In genomic region chr8:104640831-104641370, GRCm38 (mm10) we compare ENCODE assay signal across 8 mouse cellular contexts. TPM values are rescaled to one million over a fixed set of nuclear protein-coding genes. Genes with fewer than 3 reads are reported as not detected.
A peak's percentile ranks its signal among the peaks of the same experiment; 100 is the strongest.
DNase-seq lines count a peak whose midpoint lies in the region; ATAC-seq and TF ChIP-seq lines count a peak whose summit lies in the region.

No protein-coding gene starts in this region.

- H3K4me3 ChIP-seq in heart, adult 2 months: peak overlapping the region; percentile 97
- peak overlapping the region; percentile 84 to 91 (median 85) for H3K4me3 ChIP-seq in CH12.LX (replicated peaks in 1 of 3; ENCODE audit: low read depth in 2 of 3, low read length in 2 of 3, poor library complexity in 1 of 3)
- peak overlapping the region; percentile 87 for H3K4me3 ChIP-seq in forebrain, embryonic 11.5 days (ENCODE audit: low read depth, low read length)
- H3K4me3 ChIP-seq in limb, embryonic 12.5 days (replicated peaks): peak overlapping the region; percentile 82
- peak overlapping the region; percentile 78 for H3K4me3 ChIP-seq in stomach, embryonic 15.5 days (replicated peaks)

- H3K36me3 ChIP-seq in heart, adult 2 months (ENCODE audit: control insufficient read depth, insufficient read depth, low read length): no peaks in the 10 kb centered on the region
- H3K36me3 ChIP-seq in CH12.LX (replicated peaks in 1 of 2; ENCODE audit: control insufficient read depth in 1 of 2, insufficient read depth in 1 of 2, low read length in 1 of 2): peaks cover 11 to 41% of the 10 kb centered on the region in 2 experiments
- no peaks in the 10 kb centered on the region; the same call in 1 of the 2 replicates for H3K36me3 ChIP-seq in forebrain, embryonic 11.5 days (ENCODE audit: control insufficient read depth, insufficient read depth, low read length)
- H3K36me3 ChIP-seq in limb, embryonic 12.5 days: peaks cover 26% of the 10 kb centered on the region
- H3K36me3 ChIP-seq in stomach, embryonic 15.5 days: 0 out of 2 replicates have a peak, but pooled peaks cover 2% of the 10 kb centered on the region

- H3K27me3 ChIP-seq in heart, adult 2 months (ENCODE audit: control insufficient read depth, insufficient read depth, low read length): no peaks in the 10 kb centered on the region
- H3K27me3 ChIP-seq in CH12.LX (replicated peaks): no peaks in the 10 kb centered on the region
- H3K27me3 ChIP-seq in forebrain, embryonic 11.5 days (ENCODE audit: control insufficient read depth, insufficient read depth, low read length): no peaks in the 10 kb centered on the region
- H3K27me3 ChIP-seq in limb, embryonic 12.5 days: no peaks in the 10 kb centered on the region
- H3K27me3 ChIP-seq in stomach, embryonic 15.5 days (replicated peaks): no peaks in the 10 kb centered on the region

- H3K27ac ChIP-seq in heart, adult 2 months: peak overlapping the region; percentile 97
- H3K27ac ChIP-seq in CH12.LX (ENCODE audit: insufficient read depth, low read depth): no peak overlapping the region
- H3K27ac ChIP-seq in forebrain, embryonic 11.5 days (ENCODE audit: low read depth, low read length): no peak overlapping the region
- no peak overlapping the region for H3K27ac ChIP-seq in limb, embryonic 12.5 days
- H3K27ac ChIP-seq in stomach, embryonic 15.5 days: no peak overlapping the region

- in situ Hi-C loops in CH12.LX (cut with MboI; ENCODE audit: low pct_ligation_motif_present, low pct_unique_long_range_greater_than_20kb, low sequenced_read_pairs): loop anchor here (5.0 kb wide), 1 partner anchor 34 kb away; no protein-coding TSS in a partner anchor

- TF ChIP-seq RAD21 in CH12.LX (IDR thresholded peaks at IDR 0.05; ENCODE audit: low read depth, low read length): no peak

- H3K9ac ChIP-seq in heart, adult 2 months (ENCODE audit: low read depth, low read length): peak overlapping the region; percentile 83
- H3K9ac ChIP-seq in CH12.LX (ENCODE audit: insufficient read depth, low read depth): peak overlapping the region; percentile 92
- peak overlapping the region; percentile 80 for H3K9ac ChIP-seq in forebrain, embryonic 11.5 days (ENCODE audit: low read length)
- H3K9ac ChIP-seq in limb, embryonic 12.5 days (replicated peaks): peak overlapping the region; percentile 78
- peak overlapping the region; percentile 68 for H3K9ac ChIP-seq in stomach, embryonic 15.5 days

- DNase-seq in heart, adult 2 months: no peak
- DNase-seq in heart, postnatal 36 days: no peak
- DNase-seq in CH12.LX (ENCODE audit: extremely low read depth): no peak
- no peak for DNase-seq in forebrain, embryonic 11.5 days (ENCODE audit: low spot score)
- DNase-seq in frontal cortex, adult 2 months (ENCODE audit: extremely low spot score in 1 of 2, low spot score in 1 of 2): no peak
- no peak for DNase-seq in frontal cortex, postnatal 36 days (ENCODE audit: low spot score in 2 of 2)

- H3K4me2 ChIP-seq in CH12.LX (ENCODE audit: insufficient read depth, low read depth, poor library complexity, severe bottlenecking): peak overlapping the region; percentile 30
- H3K4me2 ChIP-seq in forebrain, embryonic 11.5 days (ENCODE audit: low read depth, low read length, severe bottlenecking): peak overlapping the region; percentile 64
- H3K4me2 ChIP-seq in limb, embryonic 12.5 days: peak overlapping the region; percentile 93
- peak overlapping the region; percentile 83 for H3K4me2 ChIP-seq in stomach, embryonic 15.5 days

- no peak for TF ChIP-seq POLR2A in heart, adult 2 months (IDR thresholded peaks at IDR 0.05; ENCODE audit: insufficient read depth, low read depth, low read length)
- TF ChIP-seq POLR2A in CH12.LX (IDR thresholded peaks at IDR 0.05; ENCODE audit: low read depth, low read length): no peak

- H3K79me2 ChIP-seq in heart, adult 2 months (replicated peaks; ENCODE audit: control insufficient read depth, insufficient read depth, low read length): no peaks in the 10 kb centered on the region
- H3K79me2 ChIP-seq in CH12.LX (replicated peaks; ENCODE audit: control insufficient read depth, extremely low read depth, insufficient read depth, poor library complexity, severe bottlenecking): peaks cover 13% of the 10 kb centered on the region

- no peaks in the 10 kb centered on the region for H3K9me3 ChIP-seq in CH12.LX (replicated peaks; ENCODE audit: low read length)
- H3K9me3 ChIP-seq in forebrain, embryonic 11.5 days (ENCODE audit: control insufficient read depth, low read length): no peaks in the 10 kb centered on the region
- no peaks in the 10 kb centered on the region for H3K9me3 ChIP-seq in limb, embryonic 12.5 days
- no peaks in the 10 kb centered on the region for H3K9me3 ChIP-seq in stomach, embryonic 15.5 days

- peaks cover 8% of the 10 kb centered on the region for H3K4me1 ChIP-seq in heart, adult 2 months (ENCODE audit: control insufficient read depth, insufficient read depth, low read length)
- H3K4me1 ChIP-seq in CH12.LX (ENCODE audit: control insufficient read depth in 1 of 2, insufficient read depth in 2 of 2): peaks cover 10 to 37% of the 10 kb centered on the region in 2 experiments
- peaks cover 12% of the 10 kb centered on the region; the same call in 1 of the 2 replicates for H3K4me1 ChIP-seq in forebrain, embryonic 11.5 days (replicated peaks; ENCODE audit: control insufficient read depth, insufficient read depth, low read length)
- H3K4me1 ChIP-seq in limb, embryonic 12.5 days (replicated peaks): peaks cover 18% of the 10 kb centered on the region
- H3K4me1 ChIP-seq in stomach, embryonic 15.5 days: peaks cover 10% of the 10 kb centered on the region

- WGBS in heart, adult 2 months: 6% methylated on average over 25 of the region's 25 CpGs
- 13% methylated on average over 25 of the region's 25 CpGs for WGBS in forebrain, embryonic 11.5 days
- 11% methylated on average over 25 of the region's 25 CpGs for WGBS in limb, embryonic 12.5 days
- 4% methylated on average over 25 of the region's 25 CpGs for WGBS in stomach, embryonic 15.5 days

- TF ChIP-seq CTCF in heart, adult 2 months (IDR thresholded peaks at IDR 0.05): no peak
- TF ChIP-seq CTCF in CH12.LX (conservative IDR thresholded peaks at IDR 0.05 in 1 of 2, IDR thresholded peaks at IDR 0.05 in 1 of 2; ENCODE audit: low read depth in 2 of 2, low read length in 2 of 2): no peak

- dilution Hi-C loops in CH12.LX (cut with MboI; ENCODE audit: extremely low pct_ligation_motif_present, extremely low pct_unique_long_range_greater_than_20kb, low sequenced_read_pairs): no loop called here

- ATAC-seq in forebrain, embryonic 11.5 days (replicated peaks; ENCODE audit: low FRiP score): no peak
- ATAC-seq in limb, embryonic 12.5 days (ENCODE audit: insufficient number of reproducible peaks, insufficient read depth, low FRiP score, low TSS enrichment, low read depth): no peak
- no peak for ATAC-seq in stomach, embryonic 15.5 days (ENCODE audit: insufficient read depth, low FRiP score, low read depth)

- intact Hi-C loops in heart, adult 2 months (cut with DNase I): loop anchor here (1.0 to 5.0 kb wide), 2 partner anchors 11 to 109 kb away; partner anchors contain the start of genes Car7 and Nae1
- intact Hi-C loops in heart, postnatal 36 days (cut with DNase I): no loop called here

- no peak for TF ChIP-seq EP300 in heart, adult 2 months (IDR thresholded peaks at IDR 0.05; ENCODE audit: insufficient read depth, low read depth, low read length)
- TF ChIP-seq EP300 in CH12.LX (IDR thresholded peaks at IDR 0.05; ENCODE audit: low read length): no peak

RNA-seq across cellular contexts. Expression of gene Ciao2b, which starts 0.9 kb away (rescaled TPM):
- total RNA-seq in heart, adult 2 months (2021): 10 to 100 TPM; 63.9 to 66.9 TPM
- 51.6 and 58.1 TPM in 2 replicates for polyA plus RNA-seq in heart, adult 2 months (2012; rRNA removed)
- 10 to 100 TPM; 61.2 to 67.6 TPM for total RNA-seq in heart, postnatal 36 days (2021)
- total RNA-seq in CH12.LX (2012; rRNA removed): 76.4 and 81.1 TPM in 2 replicates
- 72.2 and 74.4 TPM in 2 replicates for total RNA-seq in CH12.LX (2014; rRNA removed)
- polyA plus RNA-seq in CH12.LX (2012; ENCODE audit: insufficient read length, low read depth): 75.8 and 76.4 TPM in 2 replicates
- 89.2 and 90.0 TPM in 2 replicates for polyA plus RNA-seq in forebrain, embryonic 11.5 days (2014; fragmentation: Nextera tagmentation; extraction: Ambion mirVana)
- 88.6 and 90.2 TPM in 2 replicates for polyA plus RNA-seq in limb, embryonic 12.5 days (2016; fragmentation: Nextera tagmentation; extraction: Ambion mirVana)
- 93.3 and 95.5 TPM in 2 replicates for polyA plus RNA-seq in stomach, embryonic 15.5 days (2015; fragmentation: Nextera tagmentation; extraction: Ambion mirVana)
- 50.2 and 70.7 TPM in 2 replicates for polyA plus RNA-seq in frontal cortex, adult 2 months (2012; rRNA removed)

RNA-seq across cellular contexts. Expression of gene Rrad, which starts 9.8 kb away (rescaled TPM):
- 100 to 1,000 TPM; 123 to 414 TPM for total RNA-seq in heart, adult 2 months (2021)
- polyA plus RNA-seq in heart, adult 2 months (2012; rRNA removed): 205 and 316 TPM in 2 replicates
- 100 to 1,000 TPM; 355 to 387 TPM for total RNA-seq in heart, postnatal 36 days (2021)
- total RNA-seq in CH12.LX (2012; rRNA removed) (30.9 and 31.1 TPM in 2 replicates), CH12.LX (2014; rRNA removed) (29.4 and 31.7 TPM in 2 replicates)
- polyA plus RNA-seq in CH12.LX (2012; ENCODE audit: insufficient read length, low read depth): 32.3 and 33.6 TPM in 2 replicates
- 0.90 and 1.3 TPM in 2 replicates for polyA plus RNA-seq in forebrain, embryonic 11.5 days (2014; fragmentation: Nextera tagmentation; extraction: Ambion mirVana)
- 10.4 and 11.2 TPM in 2 replicates for polyA plus RNA-seq in limb, embryonic 12.5 days (2016; fragmentation: Nextera tagmentation; extraction: Ambion mirVana)
- 6.5 and 7.9 TPM in 2 replicates for polyA plus RNA-seq in stomach, embryonic 15.5 days (2015; fragmentation: Nextera tagmentation; extraction: Ambion mirVana)
- 4.0 and 4.1 TPM in 2 replicates for polyA plus RNA-seq in frontal cortex, adult 2 months (2012; rRNA removed)

RNA-seq across cellular contexts. Expression of gene Cdh16, which starts 16.7 kb away (rescaled TPM):
- 1 to 10 TPM; 3.3 to 4.3 TPM for total RNA-seq in heart, adult 2 months (2021)
- 7.1 and 11.0 TPM in 2 replicates for polyA plus RNA-seq in heart, adult 2 months (2012; rRNA removed)
- total RNA-seq in heart, postnatal 36 days (2021): 1 to 10 TPM; 3.1 TPM
- total RNA-seq in CH12.LX (2012; rRNA removed): not detected in 2 replicates
- total RNA-seq in CH12.LX (2014; rRNA removed): not detected in 2 replicates
- polyA plus RNA-seq in CH12.LX (2012; ENCODE audit: insufficient read length, low read depth): not detected in 2 replicates
- not detected in 2 replicates for polyA plus RNA-seq in forebrain, embryonic 11.5 days (2014; fragmentation: Nextera tagmentation; extraction: Ambion mirVana)
- not detected in 2 replicates for polyA plus RNA-seq in limb, embryonic 12.5 days (2016; fragmentation: Nextera tagmentation; extraction: Ambion mirVana)
- polyA plus RNA-seq in stomach, embryonic 15.5 days (2015; fragmentation: Nextera tagmentation; extraction: Ambion mirVana): 0.92 and 2.7 TPM in 2 replicates
- polyA plus RNA-seq in frontal cortex, adult 2 months (2012; rRNA removed): not detected in 2 replicates

RNA-seq across cellular contexts. Expression of gene Pdp2, which starts 49.6 kb away (rescaled TPM):
- 10 to 100 TPM; 18.4 to 35.8 TPM for total RNA-seq in heart, adult 2 months (2021)
- 10.0 and 18.8 TPM in 2 replicates for polyA plus RNA-seq in heart, adult 2 months (2012; rRNA removed)
- 10 to 100 TPM; 28.1 to 29.8 TPM for total RNA-seq in heart, postnatal 36 days (2021)
- total RNA-seq in CH12.LX (2012; rRNA removed) (8.7 and 11.9 TPM in 2 replicates), CH12.LX (2014; rRNA removed) (6.9 and 7.6 TPM in 2 replicates)
- 8.3 and 9.6 TPM in 2 replicates for polyA plus RNA-seq in CH12.LX (2012; ENCODE audit: insufficient read length, low read depth)
- polyA plus RNA-seq in forebrain, embryonic 11.5 days (2014; fragmentation: Nextera tagmentation; extraction: Ambion mirVana): 16.5 and 18.7 TPM in 2 replicates
- 13.3 and 14.7 TPM in 2 replicates for polyA plus RNA-seq in limb, embryonic 12.5 days (2016; fragmentation: Nextera tagmentation; extraction: Ambion mirVana)
- polyA plus RNA-seq in stomach, embryonic 15.5 days (2015; fragmentation: Nextera tagmentation; extraction: Ambion mirVana): 11.8 and 13.4 TPM in 2 replicates
- 4.6 and 5.5 TPM in 2 replicates for polyA plus RNA-seq in frontal cortex, adult 2 months (2012; rRNA removed)

Comparison
In these comparisons a context has a peak if more than half of its experiments do, and no peak if none do; other contexts are left out.
1. H3K4me2 ChIP-seq: peak in every context shown above with its lines; median percentile 93 in limb, embryonic 12.5 days; 83 in stomach, embryonic 15.5 days; 64 in forebrain, embryonic 11.5 days; 30 in CH12.LX.